Mouse (Mus musculus) testis, adult 2 months (tissue): Measurements from ENCODE around the gene Arhgef17. TPM values are rescaled to one million over a fixed set of nuclear protein-coding genes. Genes with fewer than 3 reads are reported as not detected.

Source experiments
- H3K27ac ChIP-seq: fragments of 200-500 bp; 2 replicates; pipeline ENCODE4 v1.5.1; 2012; ENCODE audit warnings: low read depth, low read length; ENCODE audit not compliant: control insufficient read depth, insufficient read depth
- H3K27me3 ChIP-seq: fragments of 200-500 bp; 2 replicates; pipeline ENCODE4 v1.6.1; 2012; ENCODE audit warnings: mild to moderate bottlenecking, low read length, moderate library complexity; ENCODE audit not compliant: control insufficient read depth, insufficient read depth
- H3K36me3 ChIP-seq: fragments of 200-500 bp; 2 replicates; pipeline ENCODE4 v1.6.1; 2012; ENCODE audit warnings: mild to moderate bottlenecking, low read length; ENCODE audit not compliant: control insufficient read depth, insufficient read depth
- H3K4me1 ChIP-seq: fragments of 200-500 bp; 2 replicates; pipeline ENCODE4 v1.6.1; 2012; ENCODE audit warnings: low read length; ENCODE audit not compliant: control insufficient read depth, insufficient read depth
- H3K4me3 ChIP-seq: fragments of 200-500 bp; 2 replicates; pipeline ENCODE4 v1.5.1; 2012; ENCODE audit warnings: low read depth, mild to moderate bottlenecking, low read length, moderate library complexity, mixed read lengths; ENCODE audit not compliant: control insufficient read depth
- CTCF ChIP-seq: fragments of 200-500 bp; IDR thresholded peaks from 2 replicates; pipeline ENCODE4 v1.5.1; 2012; ENCODE audit warnings: low read depth, mild to moderate bottlenecking, inconsistent platforms, low read length, moderate library complexity; ENCODE audit not compliant: control insufficient read depth, insufficient read depth, insufficient replicate concordance
- POLR2A ChIP-seq: fragments of 200-500 bp; IDR thresholded peaks from 2 replicates; pipeline ENCODE4 v1.6.1; 2012; ENCODE audit warnings: low read depth, mild to moderate bottlenecking, inconsistent platforms, low read length, moderate library complexity; ENCODE audit not compliant: control insufficient read depth
- polyA plus RNA-seq: library from polyadenylated mRNA; depleted of rRNA; stranded (reverse); fragments of >200 nt; gene quantifications from 2 replicates; pipeline ENCODE4 v1.2.3, GENCODE M21; 2012; rRNA removed

Arhgef17 gene
- 2.8 and 3.0 TPM in 2 replicates for polyA plus RNA-seq

GRCm38 (mm10) chr7:100931926-100932480, at the start of gene Arhgef17:
Arhgef17 (minus strand) TSS chr7:100932107.
- no peaks in the 10 kb centered on the region for H3K36me3 ChIP-seq
- no peaks in the 10 kb centered on the region for H3K27me3 ChIP-seq
- H3K27ac ChIP-seq, result peak within 1 kb of the TSS; percentile 62
- TF ChIP-seq CTCF (no peak), POLR2A (peak; percentile 57; the same call in 1 of the 2 replicates)
- H3K4me3 ChIP-seq, result peak within 1 kb of the TSS; percentile 81
- H3K4me1 ChIP-seq, result peaks cover 7% of the 10 kb centered on the region

GRCm38 (mm10) chr7:100979175-100979574, 47.3 kb upstream of the Arhgef17 start:
- H3K4me3 ChIP-seq, result no peak overlapping the region
- no peak overlapping the region for H3K27ac ChIP-seq
- peaks cover 5% of the 10 kb centered on the region for H3K4me1 ChIP-seq
- TF ChIP-seq POLR2A (no peak), CTCF (no peak)
- H3K27me3 ChIP-seq, result no peaks in the 10 kb centered on the region
- no peaks in the 10 kb centered on the region for H3K36me3 ChIP-seq

- Histone ChIP-seq H3K36me3 (no peaks in the 10 kb centered on the region), H3K4me1 (peaks cover 8% of the 10 kb centered on the region), H3K4me3 (no peak overlapping the region), H3K27ac (no peak overlapping the region), H3K27me3 (no peaks in the 10 kb centered on the region)
- no peak for TF ChIP-seq CTCF
- TF ChIP-seq POLR2A, result no peak
These were observed 46.3 kb upstream of the Arhgef17 start for GRCm38 (mm10) chr7:100978171-100978570.

GRCm38 (mm10) chr7:100974135-100974903, 42.4 kb upstream of the Arhgef17 start, which contains the start of gene P2ry6:
P2ry6 (minus strand) TSS chr7:100974649.
- no peak within 1 kb of the TSS for H3K27ac ChIP-seq
- TF ChIP-seq CTCF (no peak), POLR2A (no peak)
- H3K27me3 ChIP-seq, result no peaks in the 10 kb centered on the region

GRCm38 (mm10) chr7:100972875-100973274, 41.0 kb upstream of the Arhgef17 start:
- no peaks in the 10 kb centered on the region for H3K27me3 ChIP-seq
- no peak overlapping the region for H3K4me3 ChIP-seq
- peaks cover 12% of the 10 kb centered on the region for H3K4me1 ChIP-seq
- no peak for TF ChIP-seq CTCF
- TF ChIP-seq POLR2A, result no peak
- H3K27ac ChIP-seq, result no peak overlapping the region
- no peaks in the 10 kb centered on the region for H3K36me3 ChIP-seq

More at GRCm38 (mm10) chr7:100974135-100974903, 42.4 kb upstream of the Arhgef17 start, which contains the start of gene P2ry6:
- H3K36me3 ChIP-seq, result no peaks in the 10 kb centered on the region
- peak within 1 kb of the TSS; percentile 45 for H3K4me3 ChIP-seq
- H3K4me1 ChIP-seq, result peaks cover 12% of the 10 kb centered on the region

- Histone ChIP-seq H3K4me1 (peaks cover 6% of the 10 kb centered on the region), H3K27me3 (no peaks in the 10 kb centered on the region), H3K27ac (peak overlapping the region; percentile 40; the same call in 1 of the 2 replicates), H3K4me3 (no peak overlapping the region), H3K36me3 (no peaks in the 10 kb centered on the region)
- no peak for TF ChIP-seq POLR2A
- TF ChIP-seq CTCF, result no peak
These were observed 37.2 kb upstream of the Arhgef17 start for GRCm38 (mm10) chr7:100968874-100969659.

- H3K27ac ChIP-seq, result peak overlapping the region; percentile 40; the same call in 1 of the 2 replicates
- no peaks in the 10 kb centered on the region for H3K27me3 ChIP-seq
- H3K4me3 ChIP-seq, result no peak overlapping the region
- TF ChIP-seq POLR2A, result no peak
- TF ChIP-seq CTCF, result no peak
- peaks cover 4% of the 10 kb centered on the region for H3K4me1 ChIP-seq
- no peaks in the 10 kb centered on the region for H3K36me3 ChIP-seq
These were observed 36.5 kb upstream of the Arhgef17 start for GRCm38 (mm10) chr7:100968376-100968775.
